ENCODE assay signal across 21 mouse cellular contexts in genomic region chr9:44116182-44116581, GRCm38 (mm10). TPM values are rescaled to one million over a fixed set of nuclear protein-coding genes. Genes with fewer than 3 reads are reported as not detected.
DNase-seq lines count a peak whose midpoint lies in the region; ATAC-seq and TF ChIP-seq lines count a peak whose summit lies in the region.
"Had no signal": no experiment of that assay in that cellular context is flagged by ENCODE, and none has a peak within 500 bp of the region (broad histone marks: within the 10 kb centered on the region; RNA-seq: fewer than 3 reads in every experiment).

No protein-coding gene starts in this region.

- TF ChIP-seq EP300 in MEL (IDR thresholded peaks at IDR 0.05; ENCODE audit: low read depth in 1 of 2, low read length in 2 of 2) = no peak

- 88% methylated on average over 4 of the region's 4 CpGs for WGBS in forebrain, postnatal 0 days
- 89% methylated on average over 4 of the region's 4 CpGs for WGBS in forebrain, embryonic 11.5 days

- H3K9ac ChIP-seq in forebrain, postnatal 0 days = no peak overlapping the region
- H3K9ac ChIP-seq in forebrain, embryonic 11.5 days (ENCODE audit: low read length) = no peak overlapping the region
- H3K9ac ChIP-seq in MEL (ENCODE audit: control insufficient read depth, low read depth, low read length, poor library complexity, severe bottlenecking) = no peak overlapping the region
- H3K9ac ChIP-seq: embryonic facial prominence, embryonic 15.5 days; kidney, embryonic 15.5 days had no signal

- peak; percentile 25 for TF ChIP-seq CTCF in forebrain, postnatal 0 days (IDR thresholded peaks at IDR 0.05; ENCODE audit: low read depth)
- peak; percentile 2 for TF ChIP-seq CTCF in left cerebral cortex, adult 2 months (IDR thresholded peaks at IDR 0.05)
- peak; percentile 15 to 52 (median 42); a peak in 4 of 6 replicates for TF ChIP-seq CTCF in MEL (IDR thresholded peaks at IDR 0.05 in 2 of 3, conservative IDR thresholded peaks at IDR 0.05 in 1 of 3; ENCODE audit: control insufficient read depth in 1 of 3, insufficient read depth in 1 of 3, low read depth in 2 of 3, low read length in 3 of 3, poor library complexity in 1 of 3, severe bottlenecking in 1 of 3)

- H3K27ac ChIP-seq in forebrain, postnatal 0 days (ENCODE audit: low read depth, low read length) = no peak overlapping the region
- H3K27ac ChIP-seq in forebrain, embryonic 11.5 days (ENCODE audit: low read depth, low read length) = no peak overlapping the region
- H3K27ac ChIP-seq in left cerebral cortex, adult 2 months = no peak overlapping the region
- H3K27ac ChIP-seq in MEL (ENCODE audit: control insufficient read depth, low read depth, low read length) = no peak overlapping the region
- H3K27ac ChIP-seq: embryonic facial prominence, embryonic 15.5 days; forebrain, embryonic 10.5 days; heart, embryonic 10.5 days; kidney, embryonic 15.5 days had no signal

- H3K4me1 ChIP-seq in forebrain, postnatal 0 days (ENCODE audit: insufficient read depth) = no peaks in the 10 kb centered on the region; the same call in 1 of the 2 replicates
- H3K4me1 ChIP-seq in forebrain, embryonic 11.5 days (replicated peaks; ENCODE audit: control insufficient read depth, insufficient read depth, low read length) = no peaks in the 10 kb centered on the region
- H3K4me1 ChIP-seq in MEL (ENCODE audit: control insufficient read depth in 1 of 2, insufficient read depth in 2 of 2, low read length in 2 of 2) = peaks cover 0 to 7% of the 10 kb centered on the region in 2 experiments; a peak in 2 of 4 replicates

- H3K9me3 ChIP-seq in forebrain, postnatal 0 days (ENCODE audit: low read length) = no peaks in the 10 kb centered on the region
- no peaks in the 10 kb centered on the region for H3K9me3 ChIP-seq in forebrain, embryonic 11.5 days (ENCODE audit: control insufficient read depth, low read length)
- H3K9me3 ChIP-seq in MEL (replicated peaks; ENCODE audit: insufficient read depth, low read length) = no peaks in the 10 kb centered on the region
- H3K9me3 ChIP-seq: embryonic facial prominence, embryonic 15.5 days; forebrain, embryonic 10.5 days; heart, embryonic 10.5 days; kidney, embryonic 15.5 days had no signal

- no peaks in the 10 kb centered on the region for H3K36me3 ChIP-seq in forebrain, postnatal 0 days (ENCODE audit: insufficient read depth)
- no peaks in the 10 kb centered on the region for H3K36me3 ChIP-seq in forebrain, embryonic 11.5 days (ENCODE audit: control insufficient read depth, insufficient read depth, low read length)
- peaks cover 0 to 5% of the 10 kb centered on the region in 2 experiments; a peak in 2 of 4 replicates for H3K36me3 ChIP-seq in MEL (ENCODE audit: control insufficient read depth in 1 of 2, insufficient read depth in 2 of 2, low read length in 2 of 2)
- H3K36me3 ChIP-seq: embryonic facial prominence, embryonic 15.5 days; heart, embryonic 10.5 days; kidney, embryonic 15.5 days had no signal

- no peak overlapping the region for H3K4me2 ChIP-seq in forebrain, postnatal 0 days (ENCODE audit: low read depth)
- H3K4me2 ChIP-seq in forebrain, embryonic 11.5 days (ENCODE audit: low read depth, low read length, severe bottlenecking) = no peak overlapping the region
- H3K4me2 ChIP-seq: embryonic facial prominence, embryonic 15.5 days; kidney, embryonic 15.5 days had no signal

- no peak for ATAC-seq in forebrain, postnatal 0 days
- no peak for ATAC-seq in forebrain, embryonic 11.5 days (replicated peaks; ENCODE audit: low FRiP score)
- ATAC-seq: inflammation-experienced regulatory T-cells, adult 6 months had no signal

- TF ChIP-seq RAD21 in MEL (IDR thresholded peaks at IDR 0.05; ENCODE audit: low read depth, low read length) = no peak; the same call in none of the 2 replicates

- intact Hi-C loops in left cerebral cortex, adult 2 months (cut with DNase I) = no loop called here

- H3K79me2 ChIP-seq in MEL (ENCODE audit: control insufficient read depth, insufficient read depth, low read length, poor library complexity) = peaks cover 12% of the 10 kb centered on the region

- no peak for DNase-seq in forebrain, postnatal 0 days
- no peak for DNase-seq in forebrain, embryonic 11.5 days (ENCODE audit: low spot score)
- no peak for DNase-seq in left cerebral cortex, adult 2 months (ENCODE audit: extremely low spot score in 1 of 2, low spot score in 2 of 2)
- DNase-seq in left cerebral cortex, adult 11 months (ENCODE audit: low spot score) = no peak
- DNase-seq in 416B (ENCODE audit: low read depth) = peak; percentile 43
- peak; percentile 39 for DNase-seq in MEL (ENCODE audit: low read depth, low spot score)
- DNase-seq in embryo, embryonic 9.5 days (ENCODE audit: extremely low spot score) = no peak
- DNase-seq in layer of hippocampus, postnatal 36 days = no peak
- DNase-seq: adrenal gland, postnatal 36 days; cerebellum, postnatal 10 days; gastrocnemius, postnatal 25 days; heart, postnatal 36 days; layer of hippocampus, adult 9-11 months; lung, adult 2 months; spleen, adult 18-20 months had no signal

- TF ChIP-seq POLR2A in MEL (IDR thresholded peaks at IDR 0.05; ENCODE audit: control insufficient read depth in 1 of 2, insufficient read depth in 1 of 2, low read depth in 1 of 2, low read length in 2 of 2, poor library complexity in 1 of 2) = no peak

- no peak overlapping the region for H3K4me3 ChIP-seq in forebrain, postnatal 0 days (ENCODE audit: low read depth, low read length)
- H3K4me3 ChIP-seq in forebrain, embryonic 11.5 days (ENCODE audit: low read depth, low read length) = no peak overlapping the region
- no peak overlapping the region for H3K4me3 ChIP-seq in left cerebral cortex, adult 2 months
- no peak overlapping the region for H3K4me3 ChIP-seq in MEL (ENCODE audit: control insufficient read depth in 1 of 2, insufficient read depth in 1 of 2, low read depth in 2 of 2, low read length in 2 of 2)
- H3K4me3 ChIP-seq: embryonic facial prominence, embryonic 15.5 days; forebrain, embryonic 10.5 days; heart, embryonic 10.5 days; kidney, embryonic 15.5 days had no signal

- H3K27me3 ChIP-seq in forebrain, postnatal 0 days (ENCODE audit: insufficient read depth, low read length) = no peaks in the 10 kb centered on the region
- no peaks in the 10 kb centered on the region for H3K27me3 ChIP-seq in forebrain, embryonic 11.5 days (ENCODE audit: control insufficient read depth, insufficient read depth, low read length)
- H3K27me3 ChIP-seq in MEL (ENCODE audit: control insufficient read depth in 1 of 2, insufficient read depth in 2 of 2, low read length in 2 of 2) = no peaks in the 10 kb centered on the region
- H3K27me3 ChIP-seq: embryonic facial prominence, embryonic 15.5 days; kidney, embryonic 15.5 days had no signal

RNA-seq across cellular contexts. Expression of gene Rnf26, which starts 2.9 kb away (rescaled TPM):
- total RNA-seq in forebrain, postnatal 0 days (2014; rRNA removed) = 11.0 and 16.0 TPM in 2 replicates
- polyA plus RNA-seq in forebrain, postnatal 0 days (2015; fragmentation: Nextera tagmentation; extraction: Ambion mirVana) = 36.8 and 38.8 TPM in 2 replicates
- polyA plus RNA-seq in forebrain, embryonic 11.5 days (2014; fragmentation: Nextera tagmentation; extraction: Ambion mirVana) = 82.3 and 85.2 TPM in 2 replicates
- 10 to 100 TPM; 32.7 to 33.1 TPM for total RNA-seq in left cerebral cortex, adult 2 months (2021)
- 13.3 and 14.0 TPM in 2 replicates for total RNA-seq in MEL (2012; rRNA removed)
- 10 to 100 TPM in 1 of 2 experiments, not detected in 1; 55.1 TPM for polyA plus RNA-seq in MEL (2012; ENCODE audit: insufficient read depth in 1 of 2, insufficient read length in 2 of 2, low read depth in 1 of 2, low replicate concordance in 2 of 2, missing spikeins in 1 of 2)
- 10 to 100 TPM; 28.4 to 28.6 TPM for total RNA-seq in layer of hippocampus, postnatal 36 days (2021)

RNA-seq across cellular contexts. Expression of gene Gm49380, which starts 2.9 kb away (rescaled TPM):
- 0.81 TPM in 1 of 2 replicates, not detected in the other for total RNA-seq in forebrain, postnatal 0 days (2014; rRNA removed)
- polyA plus RNA-seq in forebrain, postnatal 0 days (2015; fragmentation: Nextera tagmentation; extraction: Ambion mirVana) = 0.11 TPM in 1 of 2 replicates, not detected in the other
- polyA plus RNA-seq in forebrain, embryonic 11.5 days (2014; fragmentation: Nextera tagmentation; extraction: Ambion mirVana) = 0.97 TPM in 1 of 2 replicates, not detected in the other
- total RNA-seq in left cerebral cortex, adult 2 months (2021) = under 1 TPM in 1 of 2 experiments, not detected in 1; 0.56 TPM
- not detected in 2 replicates for total RNA-seq in MEL (2012; rRNA removed)
- polyA plus RNA-seq in MEL (2012; ENCODE audit: insufficient read depth in 1 of 2, insufficient read length in 2 of 2, low read depth in 1 of 2, low replicate concordance in 2 of 2, missing spikeins in 1 of 2) = under 1 TPM in 1 of 2 experiments, not detected in 1; 0.24 TPM
- under 1 TPM; 0.35 to 0.61 TPM for total RNA-seq in layer of hippocampus, postnatal 36 days (2021)
- total RNA-seq: megakaryocyte, adult 5-6 weeks had no signal
- polyA plus RNA-seq: inflammation-experienced regulatory T-cells, adult 6 months; lung, adult 2 months had no signal

RNA-seq across cellular contexts. Expression of gene C1qtnf5, which starts 9.1 kb away (rescaled TPM):
- 17.3 and 18.4 TPM in 2 replicates for total RNA-seq in forebrain, postnatal 0 days (2014; rRNA removed)
- polyA plus RNA-seq in forebrain, postnatal 0 days (2015; fragmentation: Nextera tagmentation; extraction: Ambion mirVana) = 8.7 and 9.3 TPM in 2 replicates
- 0.47 and 0.79 TPM in 2 replicates for polyA plus RNA-seq in forebrain, embryonic 11.5 days (2014; fragmentation: Nextera tagmentation; extraction: Ambion mirVana)
- 10 to 100 TPM; 14.2 to 15.3 TPM for total RNA-seq in left cerebral cortex, adult 2 months (2021)
- 0.19 TPM in 1 of 2 replicates, not detected in the other for total RNA-seq in MEL (2012; rRNA removed)
- under 1 TPM in 1 of 2 experiments, not detected in 1; 0.13 TPM for polyA plus RNA-seq in MEL (2012; ENCODE audit: insufficient read depth in 1 of 2, insufficient read length in 2 of 2, low read depth in 1 of 2, low replicate concordance in 2 of 2, missing spikeins in 1 of 2)
- 10 to 100 TPM; 17.0 to 17.6 TPM for total RNA-seq in layer of hippocampus, postnatal 36 days (2021)
- polyA plus RNA-seq: forebrain, embryonic 10.5 days; inflammation-experienced regulatory T-cells, adult 6 months had no signal

RNA-seq across cellular contexts. Expression of gene Mfrp, which starts 14.7 kb away (rescaled TPM):
- 0.67 and 1.2 TPM in 2 replicates for total RNA-seq in forebrain, postnatal 0 days (2014; rRNA removed)
- polyA plus RNA-seq in forebrain, postnatal 0 days (2015; fragmentation: Nextera tagmentation; extraction: Ambion mirVana) = 0.08 and 0.13 TPM in 2 replicates
- 0.11 TPM in 1 of 2 replicates, not detected in the other for polyA plus RNA-seq in forebrain, embryonic 11.5 days (2014; fragmentation: Nextera tagmentation; extraction: Ambion mirVana)
- 1 to 10 TPM in 1 of 2 experiments, under 1 TPM in 1; 0.82 to 1.6 TPM for total RNA-seq in left cerebral cortex, adult 2 months (2021)
- not detected in 2 replicates for total RNA-seq in MEL (2012; rRNA removed)
- polyA plus RNA-seq in MEL (2012; ENCODE audit: insufficient read depth in 1 of 2, insufficient read length in 2 of 2, low read depth in 1 of 2, low replicate concordance in 2 of 2, missing spikeins in 1 of 2) = under 1 TPM in 1 of 2 experiments, not detected in 1; 0.10 TPM
- total RNA-seq in layer of hippocampus, postnatal 36 days (2021) = 1 to 10 TPM in 1 of 2 experiments, under 1 TPM in 1; 0.17 to 2.5 TPM
- total RNA-seq: gastrocnemius, postnatal 25 days; heart, postnatal 36 days; megakaryocyte, adult 5-6 weeks had no signal
- polyA plus RNA-seq: inflammation-experienced regulatory T-cells, adult 6 months; kidney, embryonic 15.5 days had no signal

RNA-seq across cellular contexts. Expression of gene Mcam, which starts 18.1 kb away (rescaled TPM):
- total RNA-seq in forebrain, postnatal 0 days (2014; rRNA removed) = 12.2 and 21.1 TPM in 2 replicates
- polyA plus RNA-seq in forebrain, postnatal 0 days (2015; fragmentation: Nextera tagmentation; extraction: Ambion mirVana) = 5.0 and 6.0 TPM in 2 replicates
- 12.9 and 14.8 TPM in 2 replicates for polyA plus RNA-seq in forebrain, embryonic 11.5 days (2014; fragmentation: Nextera tagmentation; extraction: Ambion mirVana)
- total RNA-seq in left cerebral cortex, adult 2 months (2021) = 10 to 100 TPM in 1 of 2 experiments, 1 to 10 TPM in 1; 9.0 to 11.6 TPM
- 0.10 and 0.15 TPM in 2 replicates for total RNA-seq in MEL (2012; rRNA removed)
- polyA plus RNA-seq in MEL (2012; ENCODE audit: insufficient read depth in 1 of 2, insufficient read length in 2 of 2, low read depth in 1 of 2, low replicate concordance in 2 of 2, missing spikeins in 1 of 2) = under 1 TPM in 1 of 2 experiments, not detected in 1; 0.88 TPM
- 10 to 100 TPM; 15.6 to 18.8 TPM for total RNA-seq in layer of hippocampus, postnatal 36 days (2021)

Comparison
In these comparisons a context has a peak if more than half of its experiments do, and no peak if none do; other contexts are left out.
1. DNase-seq: peak in 416B (single experiment) and MEL (single experiment); none in forebrain, postnatal 0 days (single experiment), forebrain, embryonic 11.5 days (single experiment), left cerebral cortex, adult 2 months (0 of 2), left cerebral cortex, adult 11 months (single experiment), embryo, embryonic 9.5 days (single experiment) and layer of hippocampus, postnatal 36 days (0 of 2).
2. RNA of gene C1qtnf5, which starts 9.1 kb away (total RNA-seq): 17.3 to 18.4 TPM in forebrain, postnatal 0 days, 17.0 to 17.6 TPM in layer of hippocampus, postnatal 36 days and 14.2 to 15.3 TPM in left cerebral cortex, adult 2 months; 0.19 TPM in MEL; every median in the first group is over 10 times any median in the second.
3. Peak in every context shown above with its lines, with median percentiles within 50 percentile points of each other: CTCF ChIP-seq.